Mouse (Mus musculus): ENCODE data around the gene Lrrc28. TPM values are rescaled to one million over a fixed set of nuclear protein-coding genes. Genes with fewer than 3 reads are reported as not detected.

Lrrc28 gene
- polyA plus RNA-seq, 1 experiment from 2014 or later, result 11.5 TPM

- no peak for ATAC-seq (replicated peaks; ENCODE audit: insufficient number of reproducible peaks, low FRiP score, low TSS enrichment)
- H3K4me3 ChIP-seq (ENCODE audit: low read depth, low read length), result no peak overlapping the region
- H3K4me1 ChIP-seq (ENCODE audit: control insufficient read depth, insufficient read depth, low read length), result peaks cover 9% of the 10 kb centered on the region; the same call in 1 of the 2 replicates
- no peak overlapping the region for H3K4me2 ChIP-seq
- no peak overlapping the region for H3K9ac ChIP-seq (ENCODE audit: low read depth, low read length)
- H3K27me3 ChIP-seq (ENCODE audit: control insufficient read depth, insufficient read depth, low read length), result no peaks in the 10 kb centered on the region
- WGBS (ENCODE audit: insufficient replicate concordance), result 78% methylated on average over 9 of the region's 9 CpGs
- H3K36me3 ChIP-seq (ENCODE audit: control insufficient read depth, insufficient read depth, low read length), result no peaks in the 10 kb centered on the region
- H3K27ac ChIP-seq (ENCODE audit: low read depth, low read length), result no peak overlapping the region
- H3K9me3 ChIP-seq (replicated peaks; ENCODE audit: control insufficient read depth, low read length), result no peaks in the 10 kb centered on the region
These were observed 129.4 kb downstream of the Lrrc28 start for GRCm38 (mm10) chr7:67515621-67516020.

- Histone ChIP-seq H3K27ac (ENCODE audit: low read depth, low read length) (no peak overlapping the region), H3K4me2 (no peak overlapping the region; the same call in 1 of the 2 replicates), H3K9ac (ENCODE audit: low read depth, low read length) (0 out of 2 replicates have a peak overlapping the region, but pooled peaks have one; percentile 28), H3K9me3 (replicated peaks; ENCODE audit: control insufficient read depth, low read length) (no peaks in the 10 kb centered on the region), H3K4me1 (ENCODE audit: control insufficient read depth, insufficient read depth, low read length) (peaks cover 9% of the 10 kb centered on the region; the same call in 1 of the 2 replicates), H3K4me3 (ENCODE audit: low read depth, low read length) (no peak overlapping the region), H3K36me3 (ENCODE audit: control insufficient read depth, insufficient read depth, low read length) (no peaks in the 10 kb centered on the region), H3K27me3 (ENCODE audit: control insufficient read depth, insufficient read depth, low read length) (no peaks in the 10 kb centered on the region)
- 34% methylated on average over 10 of the region's 10 CpGs for WGBS (ENCODE audit: insufficient replicate concordance)
- no peak for ATAC-seq (replicated peaks; ENCODE audit: insufficient number of reproducible peaks, low FRiP score, low TSS enrichment)
These were observed 130.2 kb downstream of the Lrrc28 start for GRCm38 (mm10) chr7:67514893-67515292.

DNA sequence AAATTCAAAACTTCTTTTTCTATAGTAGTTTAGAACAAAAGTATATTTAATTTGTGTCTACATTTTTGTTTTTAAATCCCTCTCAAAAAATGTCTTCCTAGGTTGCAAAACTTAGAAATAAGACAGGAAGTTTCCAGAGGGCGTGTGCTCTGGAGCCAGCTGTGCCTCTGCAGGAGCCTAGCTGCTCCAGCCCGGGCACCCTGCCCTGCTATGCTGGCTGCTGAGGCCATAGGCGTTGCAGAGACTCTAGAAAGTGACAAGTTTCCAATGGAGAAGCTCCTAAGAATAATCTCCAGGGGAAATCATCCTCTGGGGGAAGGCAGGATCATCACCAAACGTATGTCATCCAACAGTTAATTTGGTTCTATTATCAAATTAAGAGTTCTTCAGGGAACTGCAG lies 130.7 kb downstream of the Lrrc28 start:
- H3K36me3 ChIP-seq (ENCODE audit: control insufficient read depth, insufficient read depth, low read length), result no peaks in the 10 kb centered on the region
- H3K4me3 ChIP-seq (ENCODE audit: low read depth, low read length), result no peak overlapping the region
- WGBS (ENCODE audit: insufficient replicate concordance), result 63% methylated on average over 4 of the region's 4 CpGs
- H3K4me1 ChIP-seq (ENCODE audit: control insufficient read depth, insufficient read depth, low read length), result peaks cover 9% of the 10 kb centered on the region; the same call in 1 of the 2 replicates
- no peaks in the 10 kb centered on the region for H3K9me3 ChIP-seq (replicated peaks; ENCODE audit: control insufficient read depth, low read length)
- no peak for ATAC-seq (replicated peaks; ENCODE audit: insufficient number of reproducible peaks, low FRiP score, low TSS enrichment)
- H3K4me2 ChIP-seq, result no peak overlapping the region
- H3K9ac ChIP-seq (ENCODE audit: low read depth, low read length), result no peak overlapping the region
- H3K27ac ChIP-seq (ENCODE audit: low read depth, low read length), result no peak overlapping the region
- no peaks in the 10 kb centered on the region for H3K27me3 ChIP-seq (ENCODE audit: control insufficient read depth, insufficient read depth, low read length)

GRCm38 (mm10) chr7:67513656-67514055 lies 131.4 kb downstream of the Lrrc28 start:
- Histone ChIP-seq H3K4me3 (ENCODE audit: low read depth, low read length) (no peak overlapping the region), H3K27me3 (ENCODE audit: control insufficient read depth, insufficient read depth, low read length) (no peaks in the 10 kb centered on the region), H3K4me2 (no peak overlapping the region), H3K9ac (ENCODE audit: low read depth, low read length) (no peak overlapping the region), H3K27ac (ENCODE audit: low read depth, low read length) (no peak overlapping the region), H3K4me1 (ENCODE audit: control insufficient read depth, insufficient read depth, low read length) (peaks cover 9% of the 10 kb centered on the region; the same call in 1 of the 2 replicates), H3K36me3 (ENCODE audit: control insufficient read depth, insufficient read depth, low read length) (no peaks in the 10 kb centered on the region), H3K9me3 (replicated peaks; ENCODE audit: control insufficient read depth, low read length) (no peaks in the 10 kb centered on the region)
- 90% methylated on average over 4 of the region's 4 CpGs for WGBS (ENCODE audit: insufficient replicate concordance)
- no peak for ATAC-seq (replicated peaks; ENCODE audit: insufficient number of reproducible peaks, low FRiP score, low TSS enrichment)

- WGBS (ENCODE audit: insufficient replicate concordance), result 80% methylated on average over 7 of the region's 7 CpGs
- H3K36me3 ChIP-seq (ENCODE audit: control insufficient read depth, insufficient read depth, low read length), result no peaks in the 10 kb centered on the region
- peaks cover 9% of the 10 kb centered on the region; the same call in 1 of the 2 replicates for H3K4me1 ChIP-seq (ENCODE audit: control insufficient read depth, insufficient read depth, low read length)
- H3K4me3 ChIP-seq (ENCODE audit: low read depth, low read length), result no peak overlapping the region
- H3K27ac ChIP-seq (ENCODE audit: low read depth, low read length), result no peak overlapping the region
- H3K4me2 ChIP-seq, result no peak overlapping the region
- no peaks in the 10 kb centered on the region for H3K9me3 ChIP-seq (replicated peaks; ENCODE audit: control insufficient read depth, low read length)
- ATAC-seq (replicated peaks; ENCODE audit: insufficient number of reproducible peaks, low FRiP score, low TSS enrichment), result no peak
- no peaks in the 10 kb centered on the region for H3K27me3 ChIP-seq (ENCODE audit: control insufficient read depth, insufficient read depth, low read length)
- H3K9ac ChIP-seq (ENCODE audit: low read depth, low read length), result no peak overlapping the region
These were observed 133.5 kb downstream of the Lrrc28 start for GRCm38 (mm10) chr7:67511606-67512005.

- no peaks in the 10 kb centered on the region for H3K36me3 ChIP-seq (ENCODE audit: control insufficient read depth, insufficient read depth, low read length)
- no peak for ATAC-seq (replicated peaks; ENCODE audit: insufficient number of reproducible peaks, low FRiP score, low TSS enrichment)
- peaks cover 2% of the 10 kb centered on the region; the same call in 1 of the 2 replicates for H3K4me1 ChIP-seq (ENCODE audit: control insufficient read depth, insufficient read depth, low read length)
- no peak overlapping the region for H3K27ac ChIP-seq (ENCODE audit: low read depth, low read length)
- WGBS (ENCODE audit: insufficient replicate concordance), result 52% methylated on average over 7 of the region's 7 CpGs
- H3K9ac ChIP-seq (ENCODE audit: low read depth, low read length), result no peak overlapping the region
- no peak overlapping the region for H3K4me3 ChIP-seq (ENCODE audit: low read depth, low read length)
- H3K4me2 ChIP-seq, result no peak overlapping the region
- no peaks in the 10 kb centered on the region for H3K27me3 ChIP-seq (ENCODE audit: control insufficient read depth, insufficient read depth, low read length)
- no peaks in the 10 kb centered on the region for H3K9me3 ChIP-seq (replicated peaks; ENCODE audit: control insufficient read depth, low read length)
These were observed 141.6 kb downstream of the Lrrc28 start for GRCm38 (mm10) chr7:67503281-67504010.

GRCm38 (mm10) chr7:67502631-67503030 lies 142.4 kb downstream of the Lrrc28 start:
- Histone ChIP-seq H3K4me2 (no peak overlapping the region), H3K9ac (ENCODE audit: low read depth, low read length) (no peak overlapping the region), H3K36me3 (ENCODE audit: control insufficient read depth, insufficient read depth, low read length) (no peaks in the 10 kb centered on the region), H3K4me1 (ENCODE audit: control insufficient read depth, insufficient read depth, low read length) (peaks cover 2% of the 10 kb centered on the region; the same call in 1 of the 2 replicates), H3K4me3 (ENCODE audit: low read depth, low read length) (no peak overlapping the region), H3K9me3 (replicated peaks; ENCODE audit: control insufficient read depth, low read length) (no peaks in the 10 kb centered on the region), H3K27ac (ENCODE audit: low read depth, low read length) (no peak overlapping the region), H3K27me3 (ENCODE audit: control insufficient read depth, insufficient read depth, low read length) (no peaks in the 10 kb centered on the region)
- 69% methylated on average over 4 of the region's 4 CpGs for WGBS (ENCODE audit: insufficient replicate concordance)
- no peak for ATAC-seq (replicated peaks; ENCODE audit: insufficient number of reproducible peaks, low FRiP score, low TSS enrichment)

DNA sequence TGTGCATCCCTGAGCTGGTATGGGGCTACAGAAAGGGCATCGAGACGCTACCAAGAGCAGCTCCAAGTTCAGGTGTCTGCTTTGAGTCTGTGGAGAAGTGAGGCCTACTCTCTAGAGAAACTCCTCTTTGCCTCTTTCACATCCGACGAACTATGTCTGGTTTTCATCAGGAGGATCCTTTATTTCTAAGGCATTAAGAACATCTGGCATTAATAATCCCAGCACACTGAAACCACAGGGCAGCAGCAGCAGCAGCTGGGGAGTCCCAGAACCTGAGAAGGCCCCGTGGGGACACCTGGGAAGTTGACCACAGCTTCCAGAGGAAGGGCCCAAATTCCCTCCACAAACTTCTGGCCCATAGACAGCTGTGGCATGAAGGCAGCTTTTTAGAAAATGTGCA lies 144.2 kb downstream of the Lrrc28 start:
- 67% methylated on average over 5 of the region's 5 CpGs for WGBS (ENCODE audit: insufficient replicate concordance)
- ATAC-seq (replicated peaks; ENCODE audit: insufficient number of reproducible peaks, low FRiP score, low TSS enrichment), result no peak
- Histone ChIP-seq H3K27me3 (ENCODE audit: control insufficient read depth, insufficient read depth, low read length) (no peaks in the 10 kb centered on the region), H3K27ac (ENCODE audit: low read depth, low read length) (no peak overlapping the region), H3K9me3 (replicated peaks; ENCODE audit: control insufficient read depth, low read length) (no peaks in the 10 kb centered on the region), H3K36me3 (ENCODE audit: control insufficient read depth, insufficient read depth, low read length) (no peaks in the 10 kb centered on the region), H3K4me3 (ENCODE audit: low read depth, low read length) (no peak overlapping the region), H3K9ac (ENCODE audit: low read depth, low read length) (no peak overlapping the region), H3K4me1 (ENCODE audit: control insufficient read depth, insufficient read depth, low read length) (peaks cover 2% of the 10 kb centered on the region; the same call in 1 of the 2 replicates), H3K4me2 (no peak overlapping the region)
